Mouse (Mus musculus): ENCODE data around the gene Ttc28.

The Ttc28 gene

DNA sequence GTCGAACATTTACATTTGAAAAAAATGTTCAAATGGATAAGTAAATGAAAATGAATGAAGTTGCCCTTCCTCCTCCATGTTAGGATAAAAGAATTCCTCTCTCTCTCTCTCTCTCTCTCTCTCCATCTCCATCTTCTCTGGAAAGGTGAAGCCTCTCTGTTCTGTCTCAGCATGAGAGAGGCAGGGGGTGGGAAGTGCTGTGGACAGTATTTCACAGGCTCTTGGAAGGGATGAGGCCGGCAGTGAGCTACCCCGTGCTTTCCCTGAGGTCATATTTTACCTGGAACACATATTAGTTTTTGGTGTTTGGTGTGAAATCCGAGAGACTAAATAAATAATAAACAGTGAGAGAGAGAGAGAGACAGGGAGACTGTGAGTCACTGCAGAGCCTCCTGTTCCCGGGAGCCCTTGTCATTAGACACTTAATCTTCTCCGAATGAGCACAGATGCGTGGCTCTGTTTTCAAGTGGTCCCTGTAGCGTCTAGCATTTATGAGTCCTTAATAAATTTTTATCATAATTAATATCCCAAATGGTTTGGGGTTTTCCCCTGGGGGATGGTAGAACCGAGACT is 284.8 kb downstream of the Ttc28 start:
- no peak for DNase-seq (ENCODE audit: low spot score in 2 of 2)

DNA sequence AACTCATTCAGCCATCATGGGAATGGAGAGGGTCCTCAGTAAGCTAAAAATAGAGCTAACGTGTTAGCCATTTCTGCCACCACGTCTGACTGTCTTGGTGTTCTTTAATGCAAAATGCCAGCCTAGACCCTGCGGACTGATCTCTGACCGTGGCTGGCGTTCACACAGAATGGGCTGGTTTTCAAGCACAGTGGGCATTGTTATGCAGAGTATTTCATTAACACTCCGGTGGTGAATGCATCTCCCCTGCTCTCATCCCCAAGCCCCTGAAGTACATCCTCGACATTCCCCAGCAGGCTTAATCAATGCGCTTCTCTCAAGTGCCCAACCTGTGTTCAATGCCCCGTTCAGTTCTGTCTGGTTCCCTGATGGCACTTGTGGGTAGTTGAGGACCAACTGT is 290.8 kb downstream of the Ttc28 start:
- DNase-seq (ENCODE audit: low spot score in 2 of 2): no peak

DNA sequence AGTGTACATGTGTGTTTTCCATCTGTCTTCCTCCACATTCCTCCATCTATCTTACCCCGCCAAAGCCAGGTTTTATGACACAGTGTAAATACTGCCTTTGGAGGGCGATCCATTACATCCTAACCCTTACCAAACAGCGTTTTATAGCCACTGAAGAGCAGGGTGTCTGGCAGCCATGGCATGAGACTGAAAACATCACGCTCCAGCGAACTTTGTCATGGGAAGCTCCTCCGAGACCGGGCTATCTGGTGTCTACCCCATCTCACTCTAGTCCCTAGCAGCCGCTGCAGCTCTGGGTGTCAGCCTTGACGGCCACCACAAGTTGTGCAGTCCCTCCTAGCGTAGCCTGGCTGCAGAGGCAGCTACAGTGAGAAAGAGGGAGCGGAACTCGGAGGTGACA is 295.8 kb downstream of the Ttc28 start:
- DNase-seq (ENCODE audit: low spot score in 2 of 2): no peak

DNA sequence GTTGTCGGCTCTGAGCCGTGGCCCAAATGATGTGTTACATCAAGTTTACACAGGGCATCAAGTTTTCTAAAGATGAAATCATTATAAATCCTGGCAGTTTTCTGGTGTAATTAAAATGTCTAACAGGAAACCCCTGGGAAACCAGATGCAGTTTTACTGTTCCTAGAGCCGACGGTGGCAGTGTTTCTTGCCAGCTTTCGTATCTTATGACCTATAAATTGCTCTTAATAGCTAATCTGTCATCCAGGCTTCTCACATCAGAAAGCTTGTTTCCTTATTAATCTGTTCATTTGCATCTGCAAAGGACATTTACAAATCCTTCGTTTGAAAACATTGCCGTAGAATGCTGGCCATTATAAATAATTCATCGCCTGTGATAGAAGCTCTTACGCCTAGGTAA is 296.2 kb downstream of the Ttc28 start:
- DNase-seq (ENCODE audit: low spot score in 2 of 2): no peak

DNA sequence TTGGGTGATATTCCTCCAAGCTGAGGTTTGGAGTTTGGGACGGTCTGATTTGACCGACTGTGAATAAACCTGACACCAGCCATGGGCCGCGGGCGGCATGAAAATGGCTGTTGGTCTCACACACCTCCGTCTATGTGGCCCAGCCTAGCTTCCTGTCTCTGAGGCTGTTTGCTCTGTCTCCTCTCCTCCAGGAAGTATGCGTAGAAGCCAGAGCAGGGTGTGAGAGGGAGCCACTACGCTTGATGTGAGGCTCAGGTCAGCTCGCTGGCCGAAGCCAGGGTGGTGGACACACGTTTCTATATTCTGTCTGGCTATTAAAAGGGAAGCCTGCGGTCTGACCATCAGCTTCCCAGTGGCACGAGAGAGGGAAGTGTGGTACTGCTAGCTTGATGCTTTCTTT is 296.8 kb downstream of the Ttc28 start:
- peak in 1 of 2 experiments; percentile 26 for DNase-seq (ENCODE audit: low spot score in 2 of 2)

DNA sequence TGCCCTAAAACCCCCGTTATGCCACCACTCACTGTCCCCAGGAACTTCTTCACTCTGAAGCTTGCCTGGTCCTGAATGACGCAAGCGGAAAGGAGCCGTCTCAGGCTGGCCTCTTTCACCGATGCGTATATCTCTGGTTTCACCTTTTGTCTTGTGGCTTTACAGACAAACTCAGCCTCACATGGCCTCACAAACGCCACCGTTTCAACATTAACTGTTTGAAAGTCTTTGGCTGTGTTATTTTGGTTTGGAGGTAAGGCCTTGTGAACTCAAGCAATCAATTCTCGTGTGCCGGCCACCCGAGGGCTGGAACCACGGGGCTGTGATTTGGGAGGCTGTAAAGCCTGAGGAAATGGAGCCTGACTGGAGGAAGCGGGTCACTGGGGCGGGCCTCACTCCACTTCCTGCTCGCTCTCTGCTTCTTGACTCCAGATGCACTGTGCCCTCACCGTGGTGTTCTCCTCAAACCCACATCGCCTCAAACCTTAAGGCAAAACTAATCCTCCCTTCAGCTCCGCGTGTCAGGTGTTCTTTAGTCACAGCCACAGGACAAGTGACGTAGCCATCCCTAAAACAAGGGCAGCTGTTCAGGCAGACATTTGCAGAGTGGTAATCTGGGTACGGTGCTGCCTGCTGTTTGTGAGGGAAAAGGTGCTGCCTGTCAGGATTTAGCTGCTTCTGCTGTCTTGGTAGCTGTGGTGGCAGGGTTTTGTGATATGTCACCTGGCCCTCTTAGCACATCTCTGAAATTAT is 298.9 kb downstream of the Ttc28 start:
- peak; percentile 34 to 71 for DNase-seq (ENCODE audit: low spot score in 2 of 2)

DNA sequence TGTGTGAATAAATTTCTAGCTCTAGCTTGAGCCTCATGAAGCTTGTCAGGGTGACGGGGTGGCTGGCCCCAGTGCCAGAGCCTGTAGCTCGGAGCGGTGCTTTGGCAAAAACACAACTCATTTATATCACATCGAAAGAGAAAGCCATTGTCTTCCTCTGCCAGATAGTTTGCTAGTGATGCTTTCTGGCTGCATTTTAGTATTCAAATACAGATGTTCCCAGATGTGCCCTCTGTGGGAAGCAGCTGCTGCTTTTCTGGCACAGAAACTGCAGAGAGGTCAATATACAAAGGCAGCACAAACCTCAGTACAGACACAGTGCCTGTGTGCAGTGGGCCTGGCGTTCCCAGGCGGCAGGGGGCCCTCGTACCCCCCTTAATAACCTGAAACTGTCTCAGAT is 300.0 kb downstream of the Ttc28 start:
- DNase-seq (ENCODE audit: low spot score in 2 of 2): no peak

DNA sequence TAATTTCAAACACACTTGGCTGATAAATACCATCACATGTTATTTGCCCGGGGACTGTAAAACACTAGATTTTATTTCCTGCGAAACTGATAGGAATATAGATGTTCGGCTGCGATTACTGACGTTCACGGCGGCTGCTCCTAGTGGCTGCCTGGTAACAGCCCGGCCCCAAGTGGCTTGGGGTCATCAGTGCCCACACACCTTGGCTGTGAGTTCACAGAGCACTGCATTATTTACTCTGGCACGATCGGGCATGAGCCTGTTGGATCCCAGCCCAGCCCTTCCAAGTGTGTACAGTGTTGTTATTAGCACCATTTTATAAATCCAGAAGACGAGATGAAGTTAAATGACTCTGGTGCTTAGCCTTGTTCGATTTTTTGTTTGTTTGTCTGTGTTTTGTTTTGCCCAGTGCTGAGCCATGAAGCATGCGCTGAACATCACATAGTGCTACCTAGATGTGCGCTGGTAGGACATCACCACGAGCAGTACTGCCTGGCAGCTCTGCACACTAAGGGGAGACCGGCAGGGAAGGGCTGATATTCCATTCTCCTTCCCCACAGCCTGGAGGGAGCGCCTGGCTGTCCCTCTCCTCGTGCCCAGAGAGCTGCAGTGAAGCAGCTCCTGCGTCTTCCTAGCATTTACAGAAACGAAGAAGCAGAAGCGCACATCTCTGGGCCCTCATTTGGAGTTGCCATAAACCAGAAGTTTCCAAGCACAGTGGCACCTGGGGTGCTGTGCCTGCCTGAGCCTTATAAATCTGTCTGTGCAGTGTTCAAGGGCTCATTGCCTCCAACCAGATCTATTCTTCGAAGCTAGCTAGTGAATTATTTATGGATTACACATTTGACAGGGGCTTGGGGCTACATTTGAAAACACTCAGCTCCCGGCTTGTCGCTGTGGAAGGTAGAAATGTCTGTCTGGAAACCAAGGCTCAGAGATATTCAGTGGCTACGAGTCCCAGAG is 300.8 kb downstream of the Ttc28 start:
- no peak for DNase-seq (ENCODE audit: low spot score in 2 of 2)

DNA sequence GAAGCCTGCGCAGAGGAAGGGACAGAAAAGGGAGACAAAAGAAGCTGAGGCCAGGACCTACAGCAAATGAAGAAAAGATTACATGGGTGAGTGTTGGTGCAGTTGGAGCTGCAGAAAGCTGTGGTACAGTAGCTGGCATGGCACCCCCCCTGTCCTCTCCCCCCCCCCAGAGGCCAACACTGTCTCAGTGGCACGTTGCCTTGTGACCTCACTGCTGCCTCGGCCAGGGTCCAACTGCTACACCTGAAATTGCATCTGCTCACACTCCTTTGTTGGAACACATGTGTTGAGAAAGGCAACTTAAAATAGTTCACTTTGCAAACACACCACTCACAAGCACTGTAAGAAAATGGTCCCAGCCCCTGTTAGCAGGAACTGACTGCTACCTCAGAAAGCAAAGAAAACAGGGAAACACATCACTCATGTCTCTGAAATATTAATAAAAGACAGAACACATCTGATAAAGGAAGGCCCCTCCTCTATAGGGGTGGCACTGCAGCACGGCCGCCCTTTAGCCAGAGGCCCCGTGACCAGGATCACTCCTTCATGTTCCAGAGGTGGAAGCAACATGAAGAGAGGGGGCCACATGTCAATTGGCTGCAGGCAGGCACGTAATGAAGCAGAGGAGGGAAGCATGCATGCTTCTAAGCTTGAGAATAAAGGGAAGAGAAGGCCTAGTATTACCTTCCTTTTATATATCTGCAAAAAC is 301.8 kb downstream of the Ttc28 start:
- DNase-seq (ENCODE audit: low spot score in 2 of 2): no peak

DNA sequence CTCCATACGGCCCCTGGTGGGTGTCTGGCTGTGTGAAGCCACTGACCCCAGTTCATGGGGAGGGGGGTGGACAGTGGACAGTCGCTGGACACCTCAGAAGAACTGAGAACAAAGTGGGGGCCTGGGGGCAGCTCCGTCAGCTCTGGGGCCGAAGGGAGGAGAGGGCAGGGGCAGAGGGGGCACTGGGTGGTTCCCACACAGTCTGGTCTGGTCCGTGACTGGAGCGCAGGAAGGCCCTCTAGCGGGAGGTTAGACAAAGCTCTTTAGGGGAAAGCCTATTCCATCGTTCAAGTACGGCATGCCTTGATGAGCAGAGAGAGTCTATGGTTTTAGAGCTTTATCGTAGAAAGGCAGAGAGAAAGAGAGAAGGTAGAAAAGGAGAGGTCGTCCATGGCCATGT is 307.0 kb downstream of the Ttc28 start:
- DNase-seq (ENCODE audit: low spot score in 2 of 2): peak in 1 of 2 experiments; percentile 40

DNA sequence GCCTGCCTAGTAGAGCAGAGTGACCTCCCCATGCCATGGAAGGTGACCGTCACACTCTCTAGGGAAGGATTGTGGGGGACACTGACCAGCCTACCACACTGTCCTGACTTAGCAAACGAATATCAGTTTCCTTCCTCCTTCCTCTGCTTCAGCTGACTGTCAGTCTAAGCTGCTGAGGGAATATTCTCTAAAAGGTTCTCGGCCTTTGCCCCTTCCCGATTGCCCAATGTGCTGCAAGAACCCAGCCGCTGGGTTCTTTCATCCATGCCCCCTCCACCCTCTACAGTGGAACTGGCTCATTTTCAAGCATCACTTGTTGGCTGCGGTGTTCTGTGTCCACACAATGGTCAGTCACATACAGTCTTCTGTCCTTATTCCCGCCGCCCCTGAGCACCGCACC is 312.4 kb downstream of the Ttc28 start:
- no peak for DNase-seq (ENCODE audit: low spot score in 2 of 2)

DNA sequence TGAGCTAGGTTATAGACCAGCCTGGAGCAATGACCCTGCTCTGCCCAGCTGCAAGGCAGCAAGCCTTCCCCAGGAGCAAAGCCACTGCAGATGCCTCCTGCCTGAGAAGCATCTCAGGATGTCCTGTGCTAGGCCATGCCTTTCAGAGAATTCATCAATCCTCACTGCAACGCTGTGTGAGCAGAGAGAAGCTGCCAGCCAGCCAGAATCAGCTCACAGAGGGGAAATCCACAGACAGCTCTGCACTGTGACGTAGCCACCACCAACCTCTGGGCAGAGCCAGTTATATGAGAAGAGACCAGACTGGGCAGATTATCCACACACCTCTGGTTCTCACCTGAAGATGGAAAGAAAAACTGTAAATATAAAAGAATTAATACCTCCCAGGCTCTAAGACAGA is 315.2 kb downstream of the Ttc28 start:
- DNase-seq (ENCODE audit: low spot score in 2 of 2): no peak

DNA sequence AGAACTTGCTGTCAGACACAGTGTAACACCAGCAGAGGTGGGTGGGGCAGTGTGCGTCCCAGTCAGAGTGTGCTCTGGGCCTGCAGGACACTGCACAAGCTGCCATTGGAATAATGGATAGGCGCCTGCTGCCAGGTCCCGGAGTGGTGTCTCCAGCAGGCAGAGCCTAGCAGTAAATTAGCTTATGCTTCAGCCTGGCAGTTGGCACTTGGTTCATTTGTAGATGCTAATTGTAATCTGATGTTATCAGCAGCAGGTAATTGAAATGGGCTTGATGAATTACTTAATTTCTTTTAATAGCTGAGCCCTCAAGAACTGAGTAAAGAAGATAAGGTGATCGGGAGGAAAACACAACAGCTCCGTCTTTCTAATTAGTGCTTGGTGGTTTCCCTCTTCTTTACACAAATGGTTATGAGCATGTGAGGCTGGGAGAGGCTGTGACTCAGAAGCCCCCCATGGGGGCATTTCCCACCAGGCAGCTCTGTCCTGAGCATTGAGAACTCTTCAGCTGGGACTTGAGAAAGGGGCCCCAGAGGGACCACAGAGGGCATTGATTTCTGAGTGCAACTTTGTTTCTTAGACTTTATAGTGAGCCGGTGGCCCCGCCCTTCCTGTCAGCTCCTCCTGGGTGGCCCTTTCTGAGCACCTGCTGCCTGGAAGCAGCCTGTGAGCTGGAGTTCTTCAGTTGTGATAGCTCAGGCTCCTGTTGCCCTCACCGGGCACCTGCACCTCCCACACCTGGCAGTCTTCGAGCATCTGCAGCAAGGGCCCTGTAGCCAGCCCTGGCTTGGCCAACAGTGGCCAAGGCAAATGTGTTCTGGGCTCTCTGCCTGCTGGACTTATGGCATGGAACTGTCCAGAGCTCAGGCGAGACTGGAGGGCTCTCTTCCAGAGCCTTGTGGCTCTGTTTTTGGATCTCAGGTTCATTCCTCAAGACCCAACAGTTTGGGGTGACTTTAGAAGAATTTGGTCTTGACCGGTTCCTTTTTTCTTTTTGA is 316.2 kb downstream of the Ttc28 start:
- DNase-seq (ENCODE audit: low spot score in 2 of 2): peak in 1 of 2 experiments; percentile 53

DNA sequence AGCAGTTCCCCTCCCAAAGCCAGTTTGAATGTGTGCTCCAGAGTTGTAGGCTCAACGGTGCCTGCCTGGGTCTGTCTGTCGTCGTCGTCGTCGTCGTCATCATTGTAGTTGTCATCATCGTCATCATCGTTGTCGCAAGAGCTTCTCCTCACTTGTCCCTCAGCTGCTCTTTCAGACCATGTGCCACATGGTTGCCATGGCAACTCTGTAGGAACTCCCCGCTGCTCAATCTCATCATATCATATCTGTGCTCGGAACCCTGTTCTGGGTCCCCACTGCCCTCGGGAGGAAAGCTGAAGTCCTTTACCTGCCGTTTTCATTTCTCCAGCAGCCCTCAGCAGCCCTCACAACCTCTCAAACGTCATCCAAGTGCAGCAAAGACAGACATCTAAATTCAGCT is 318.1 kb downstream of the Ttc28 start:
- DNase-seq (ENCODE audit: low spot score in 2 of 2): no peak

DNA sequence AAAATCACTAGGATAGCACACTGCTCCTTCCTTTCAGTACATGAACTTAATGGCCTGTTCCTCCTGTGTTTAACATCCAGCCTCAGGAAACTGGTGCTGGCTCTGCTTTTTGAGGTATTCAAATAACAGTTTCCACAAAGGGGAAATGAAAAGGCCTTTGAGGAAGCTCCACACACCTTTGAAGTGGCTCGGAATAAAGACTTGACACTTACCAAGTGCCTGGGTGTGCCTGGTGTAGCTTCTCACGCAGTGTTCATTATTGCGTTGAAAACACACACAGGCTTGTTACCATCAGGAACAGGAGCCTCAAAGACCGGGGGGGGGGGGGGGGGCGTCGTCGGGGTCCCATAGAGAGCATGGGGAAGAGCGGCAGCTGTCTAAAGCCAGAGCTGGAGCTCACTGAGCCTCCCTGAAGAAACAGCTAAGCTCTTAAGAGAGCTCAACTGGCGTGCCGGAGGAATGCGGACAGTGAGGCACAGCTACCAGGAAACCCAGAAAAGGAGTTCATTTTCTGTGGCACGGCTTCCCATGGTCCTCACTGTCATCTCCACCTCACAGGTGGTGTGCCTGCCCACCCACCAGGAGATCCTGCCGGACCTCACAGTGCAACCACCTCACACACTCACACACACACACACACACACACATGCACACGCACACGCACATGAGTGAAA is 320.7 kb downstream of the Ttc28 start:
- no peak for DNase-seq (ENCODE audit: low spot score in 2 of 2)

DNA sequence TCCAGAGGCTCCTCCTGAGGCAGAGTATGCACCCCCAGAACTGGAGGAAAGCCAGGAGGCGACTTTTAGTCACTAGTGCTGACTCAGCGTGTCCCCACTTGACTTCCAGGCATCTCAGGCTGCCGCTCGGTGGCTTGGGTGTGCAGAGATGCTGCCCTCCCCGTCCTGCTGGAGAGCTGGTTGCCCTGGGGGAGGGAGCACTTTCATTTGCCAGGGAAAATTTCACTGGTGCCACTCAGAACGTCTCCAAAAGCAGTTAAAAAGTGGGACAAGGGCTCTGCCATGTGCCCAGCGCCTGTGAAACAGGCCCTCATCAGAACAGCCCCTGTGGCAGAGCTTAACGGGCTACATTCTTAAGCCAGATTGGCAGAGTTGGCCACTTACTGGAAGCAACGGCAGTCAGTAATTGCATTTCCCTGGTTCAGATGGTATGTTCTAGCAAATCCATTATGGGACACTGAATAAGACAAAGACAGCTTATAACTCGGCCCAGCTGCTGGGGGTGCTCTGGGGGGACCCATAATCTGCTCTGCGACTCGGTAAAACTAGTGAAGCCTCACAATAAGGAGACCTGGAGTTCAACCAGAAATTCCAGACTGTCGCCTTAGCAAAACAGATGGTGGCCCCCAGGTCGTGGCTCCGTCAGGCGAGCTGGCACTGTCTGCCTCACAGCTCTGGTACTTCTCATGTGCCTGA is 321.5 kb downstream of the Ttc28 start:
- DNase-seq (ENCODE audit: low spot score in 2 of 2): no peak

DNA sequence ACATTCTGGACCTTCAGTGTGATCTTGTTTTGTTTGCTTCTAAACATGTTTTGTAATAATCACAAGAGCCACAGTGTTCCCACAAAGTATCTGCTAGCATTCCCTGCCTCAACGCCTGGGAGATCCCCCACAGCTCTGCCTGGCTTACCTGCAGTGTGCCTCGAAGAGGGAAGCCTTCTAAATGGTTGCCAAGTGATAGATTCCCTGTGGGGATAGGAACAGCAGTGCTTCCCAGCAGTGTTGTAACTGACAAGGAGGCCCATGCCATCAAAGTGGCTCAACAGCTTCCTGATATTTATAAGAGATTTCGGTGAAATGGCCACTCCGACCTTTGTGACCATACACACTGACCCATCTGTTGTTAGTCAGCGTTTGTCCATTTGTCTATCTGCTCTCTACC is 324.6 kb downstream of the Ttc28 start:
- DNase-seq (ENCODE audit: low spot score in 2 of 2): no peak

DNA sequence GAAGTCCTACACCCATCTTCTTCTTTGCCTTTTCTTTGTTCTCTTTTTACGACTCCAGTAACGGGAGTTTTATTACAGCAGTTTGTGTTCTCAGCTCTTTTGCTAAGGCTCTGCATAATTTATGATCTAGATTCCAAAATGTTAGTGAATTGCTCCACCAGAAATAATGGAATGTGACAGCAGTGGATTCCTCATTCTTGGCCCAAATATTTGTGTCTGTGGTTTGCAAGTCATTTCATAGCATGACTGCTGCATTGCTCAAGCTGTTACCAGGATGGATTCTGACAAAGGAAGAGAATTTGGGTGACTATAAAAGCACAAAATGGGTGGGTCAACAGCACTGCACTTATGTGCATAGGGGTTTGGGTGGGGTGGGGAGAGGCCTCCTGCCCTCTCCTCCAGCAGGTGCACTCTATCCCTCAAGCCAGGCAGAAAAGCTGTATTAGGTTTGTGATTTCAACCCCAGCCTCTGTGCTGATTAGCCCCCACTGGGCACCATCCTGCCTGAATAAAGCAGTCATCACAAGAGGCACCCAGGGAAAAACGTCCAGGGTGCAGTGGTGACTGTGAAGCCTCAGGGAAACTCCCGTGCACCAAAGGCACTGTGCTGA is 325.5 kb downstream of the Ttc28 start:
- DNase-seq (ENCODE audit: low spot score in 2 of 2): no peak

DNA sequence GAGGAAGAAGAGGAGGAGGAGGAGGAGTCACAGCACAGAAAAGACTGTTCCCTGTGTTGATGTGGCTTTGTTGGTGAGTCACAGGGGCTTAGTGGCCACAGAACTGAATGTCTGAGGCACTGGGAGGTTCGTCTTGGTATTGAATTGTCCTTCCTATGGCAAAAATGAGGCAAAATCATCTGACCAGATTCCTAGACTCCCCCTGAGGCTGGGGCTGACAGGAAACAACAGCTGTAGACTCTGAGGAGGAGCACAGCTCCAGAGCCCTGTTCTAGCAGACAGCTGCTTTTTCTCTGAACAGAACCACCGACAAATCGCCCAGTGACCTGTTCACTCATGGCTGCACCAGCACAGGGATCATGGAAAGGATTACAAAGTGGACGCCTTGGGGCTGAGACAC is 326.2 kb downstream of the Ttc28 start:
- no peak for DNase-seq (ENCODE audit: low spot score in 2 of 2)

Measured in spleen, postnatal 10 days (tissue).